Mouse (Mus musculus) liver, embryonic 14.5 days (tissue): ENCODE results near the gene Fstl3. TPM values are rescaled to one million over a fixed set of nuclear protein-coding genes. Genes with fewer than 3 reads are reported as not detected.

Source experiments
- ATAC-seq: fragments of 200-750 bp; cut with Nextera tagmentation; 2 replicates; pipeline ENCODE4 v1.8.0; 2017; ENCODE audit warnings: moderate number of reproducible peaks, mild to moderate bottlenecking, moderate library complexity; ENCODE audit not compliant: insufficient read depth
- DNase-seq, 3 experiments: peaks; one replicate each; pipeline ENCODE4 v3.0.0-alpha.2; 2012 to 2013; ENCODE audit warnings: low read depth in 3 of 3, low spot score in 3 of 3
- H3K27ac ChIP-seq: fragments of 300-500 bp; sonication (generic); 2 replicates; pipeline ENCODE4 v1.5.1; 2014; ENCODE audit warnings: moderate library complexity, mild to moderate bottlenecking, control low read depth, inconsistent platforms
- H3K27me3 ChIP-seq: fragments of 300-500 bp; sonication (generic); 2 replicates; pipeline ENCODE4 v1.6.1; 2014; ENCODE audit warnings: mild to moderate bottlenecking, low read length, moderate library complexity; ENCODE audit not compliant: control insufficient read depth, insufficient read depth
- H3K36me3 ChIP-seq: fragments of 300-500 bp; sonication (generic); replicated peaks from 2 replicates; pipeline ENCODE4 v1.6.1; 2014; ENCODE audit warnings: low read depth; ENCODE audit not compliant: control insufficient read depth, insufficient read depth
- H3K4me1 ChIP-seq, 2 experiments: fragments of 200-500 bp in 1 of 2; fragments of 300-500 bp in 1 of 2; sonication (generic) in 1 of 2; replicated peaks; 2 replicates each; pipeline ENCODE4 v1.6.1; 2012 to 2014; ENCODE audit warnings: antibody characterized with exemption in 1 of 2, inconsistent platforms in 1 of 2, low read length in 1 of 2; ENCODE audit not compliant: control insufficient read depth in 2 of 2, insufficient read depth in 2 of 2
- H3K4me2 ChIP-seq: fragments of 300-500 bp; sonication (generic); 2 replicates; pipeline ENCODE4 v1.6.1; 2014; ENCODE audit warnings: low read depth, mild to moderate bottlenecking, control low read depth, moderate library complexity
- H3K4me3 ChIP-seq, 2 experiments: fragments of 200-500 bp in 1 of 2; fragments of 300-500 bp in 1 of 2; sonication (generic) in 1 of 2; 2 replicates each; pipeline ENCODE4 v1.5.1; 2012 to 2014; ENCODE audit warnings: low read depth in 2 of 2, low read length in 2 of 2, mild to moderate bottlenecking in 2 of 2, control low read depth in 1 of 2, inconsistent platforms in 1 of 2, moderate library complexity in 1 of 2; ENCODE audit not compliant: insufficient read depth in 1 of 2
- H3K9ac ChIP-seq: fragments of 300-500 bp; sonication (generic); replicated peaks from 2 replicates; pipeline ENCODE4 v1.6.1; 2014; ENCODE audit warnings: mild to moderate bottlenecking, control low read depth, moderate library complexity
- H3K9me3 ChIP-seq: fragments of 300-500 bp; sonication (generic); 2 replicates; pipeline ENCODE4 v1.6.1; 2016; ENCODE audit warnings: low read length, mixed read lengths; ENCODE audit not compliant: control insufficient read depth
- CTCF ChIP-seq: IDR thresholded peaks from 2 replicates; pipeline ENCODE4 v1.5.1; 2016; ENCODE audit warnings: antibody characterized with exemption, low read depth, control low read depth
- EP300 ChIP-seq: IDR thresholded peaks from 2 replicates; pipeline ENCODE4 v1.6.1; 2016; ENCODE audit warnings: antibody characterized with exemption, low read depth
- WGBS: fragments of 180-500 bp; shearing (Covaris S2); extraction: QIAGEN DNeasy Blood & Tissue Kit; methylation state at CpG from one replicate; pipeline ENCODE4 v1.1.7; 2014; ENCODE audit not compliant: insufficient replicate concordance; 5-methylcytosine and 5-hydroxymethylcytosine counted together
- polyA plus RNA-seq, 2 experiments: library from polyadenylated mRNA; depleted of rRNA in 1 of 2; stranded (reverse) in 1 of 2; unstranded in 1 of 2; fragments of >200 nt; fragmentation: Nextera tagmentation in 1 of 2; extraction: Ambion mirVana in 1 of 2; gene quantifications; 2 replicates each; pipeline versions ENCODE4 v1.2.1 to v1.2.3; 2012 to 2014

Fstl3 gene
- polyA plus RNA-seq (2012; rRNA removed) = 0.54 and 0.56 TPM in 2 replicates
- polyA plus RNA-seq (2014; fragmentation: Nextera tagmentation; extraction: Ambion mirVana) = 0.18 and 0.23 TPM in 2 replicates

- no peak within 1 kb of the TSS for H3K27ac ChIP-seq
- H3K27me3 ChIP-seq = peaks cover 38% of the 10 kb centered on the region
- ATAC-seq = no peak
- H3K4me3 ChIP-seq = peak within 1 kb of the TSS in 1 of 2 experiments; percentile 34; a peak in 2 of 4 replicates
- H3K36me3 ChIP-seq = no peaks in the 10 kb centered on the region
- DNase-seq = no peak
- peaks cover 7 to 11% of the 10 kb centered on the region in 2 experiments for H3K4me1 ChIP-seq
- H3K9me3 ChIP-seq = peaks cover 3% of the 10 kb centered on the region
- WGBS = 4% methylated on average over 37 of the region's 39 CpGs
- H3K9ac ChIP-seq = no peak within 1 kb of the TSS
- TF ChIP-seq CTCF = no peak
- TF ChIP-seq EP300 = no peak
- peak within 1 kb of the TSS; percentile 58 for H3K4me2 ChIP-seq
Observed at GRCm38 (mm10) chr10:79777103-79777531, at the start of gene Fstl3. Gene Fstl3 (plus strand): TSS chr10:79777272.

- H3K4me2 ChIP-seq = no peak overlapping the region
- ATAC-seq (no peak), DNase-seq (no peak)
- H3K27ac ChIP-seq = no peak overlapping the region
- no peaks in the 10 kb centered on the region for H3K9me3 ChIP-seq
- no peaks in the 10 kb centered on the region for H3K27me3 ChIP-seq
- TF ChIP-seq EP300 = no peak
- no peak for TF ChIP-seq CTCF
- H3K9ac ChIP-seq = no peak overlapping the region
- no peak overlapping the region for H3K4me3 ChIP-seq
- WGBS = 57% methylated on average over 28 of the region's 28 CpGs
- H3K4me1 ChIP-seq = no peaks in the 10 kb centered on the region
- no peaks in the 10 kb centered on the region for H3K36me3 ChIP-seq
Observed at GRCm38 (mm10) chr10:79728323-79729249, 48.5 kb upstream of the Fstl3 start.

GRCm38 (mm10) chr10:79729357-79729965 is 47.6 kb upstream of the Fstl3 start:
- Histone ChIP-seq H3K27ac (no peak overlapping the region), H3K4me3 (no peak overlapping the region), H3K4me1 (no peaks in the 10 kb centered on the region), H3K9ac (no peak overlapping the region), H3K4me2 (no peak overlapping the region), H3K27me3 (no peaks in the 10 kb centered on the region), H3K36me3 (no peaks in the 10 kb centered on the region), H3K9me3 (no peaks in the 10 kb centered on the region)
- DNase-seq (no peak), ATAC-seq (no peak)
- 72% methylated on average over 13 of the region's 13 CpGs for WGBS
- no peak for TF ChIP-seq CTCF
- TF ChIP-seq EP300 = no peak

- no peak for TF ChIP-seq EP300
- peak; percentile 79 for TF ChIP-seq CTCF
- WGBS = 79% methylated on average over 1 of the region's 1 CpGs
- H3K4me2 ChIP-seq = no peak overlapping the region
- no peaks in the 10 kb centered on the region for H3K9me3 ChIP-seq
- H3K4me3 ChIP-seq = no peak overlapping the region
- no peaks in the 10 kb centered on the region; the same call in 1 of the 2 replicates for H3K36me3 ChIP-seq
- no peaks in the 10 kb centered on the region for H3K4me1 ChIP-seq
- DNase-seq (no peak), ATAC-seq (no peak)
- no peaks in the 10 kb centered on the region for H3K27me3 ChIP-seq
- no peak overlapping the region for H3K9ac ChIP-seq
- H3K27ac ChIP-seq = no peak overlapping the region
Observed at GRCm38 (mm10) chr10:79732500-79732899, 44.6 kb upstream of the Fstl3 start.

- Histone ChIP-seq H3K4me2 (no peak overlapping the region), H3K27ac (no peak overlapping the region), H3K9ac (no peak overlapping the region), H3K4me3 (no peak overlapping the region), H3K27me3 (no peaks in the 10 kb centered on the region), H3K4me1 (no peaks in the 10 kb centered on the region), H3K36me3 (no peaks in the 10 kb centered on the region; the same call in 1 of the 2 replicates), H3K9me3 (no peaks in the 10 kb centered on the region)
- ATAC-seq = no peak
- TF ChIP-seq CTCF = no peak
- TF ChIP-seq EP300 = no peak
- no peak for DNase-seq
- WGBS = 90% methylated on average over 15 of the region's 15 CpGs
Observed at GRCm38 (mm10) chr10:79733847-79734246, 43.2 kb upstream of the Fstl3 start.
